Mouse (Mus musculus) MEL (cell line): ENCODE results near the gene Cables2. TPM values are rescaled to one million over a fixed set of nuclear protein-coding genes. Genes with fewer than 3 reads are reported as not detected.
"Not testable (repeated sequence)": the region's sequence is repeated elsewhere in the genome, so short reads cannot be mapped to it uniquely, and the experiment has no call there.

Experiments used
- DNase-seq: peaks from one replicate; pipeline ENCODE4 v3.0.0; 2011; ENCODE audit warnings: low read depth, low spot score
- H3K27ac ChIP-seq: 2 replicates; pipeline ENCODE4 v1.5.1; 2012; ENCODE audit warnings: low read depth, mild to moderate bottlenecking, control low read depth, low read length, moderate library complexity; ENCODE audit not compliant: control insufficient read depth
- H3K27me3 ChIP-seq, 2 experiments: fragments of 150-350 bp in 1 of 2; sonication (generic) in 1 of 2; 2 replicates each; pipeline ENCODE4 v1.6.1; 2012; ENCODE audit warnings: low read length in 2 of 2, mild to moderate bottlenecking in 2 of 2, improper control_type of control experiment in 1 of 2, moderate library complexity in 1 of 2; ENCODE audit not compliant: insufficient read depth in 2 of 2, control insufficient read depth in 1 of 2
- H3K36me3 ChIP-seq, 2 experiments: 2 replicates each; pipeline ENCODE4 v1.6.1; 2012 to 2014; ENCODE audit warnings: low read length in 2 of 2, improper control_type of control experiment in 1 of 2, inconsistent platforms in 1 of 2, mild to moderate bottlenecking in 1 of 2; ENCODE audit not compliant: insufficient read depth in 2 of 2, control insufficient read depth in 1 of 2
- H3K4me1 ChIP-seq, 2 experiments: fragments of 150-350 bp in 1 of 2; sonication (generic) in 1 of 2; 2 replicates each; pipeline ENCODE4 v1.6.1; 2012; ENCODE audit warnings: low read length in 2 of 2, improper control_type of control experiment in 1 of 2, mild to moderate bottlenecking in 1 of 2; ENCODE audit not compliant: insufficient read depth in 2 of 2, control insufficient read depth in 1 of 2
- H3K4me3 ChIP-seq, 2 experiments: fragments of 150-350 bp in 1 of 2; sonication (generic) in 1 of 2; 2 replicates each; pipeline ENCODE4 v1.5.1; 2012; ENCODE audit warnings: low read depth in 2 of 2, low read length in 2 of 2, mild to moderate bottlenecking in 2 of 2, moderate library complexity in 2 of 2, control low read depth in 1 of 2, improper control_type of control experiment in 1 of 2; ENCODE audit not compliant: control insufficient read depth in 1 of 2, insufficient read depth in 1 of 2
- H3K79me2 ChIP-seq: 2 replicates; pipeline ENCODE4 v1.6.1; 2012; ENCODE audit warnings: mild to moderate bottlenecking, low read length, moderate library complexity; ENCODE audit not compliant: control insufficient read depth, poor library complexity, insufficient read depth
- H3K9ac ChIP-seq: 2 replicates; pipeline ENCODE4 v1.6.1; 2012; ENCODE audit warnings: low read depth, mild to moderate bottlenecking, control low read depth, low read length, moderate library complexity; ENCODE audit not compliant: control insufficient read depth, poor library complexity, severe bottlenecking
- H3K9me3 ChIP-seq: fragments of 150-350 bp; sonication (generic); replicated peaks from 2 replicates; pipeline ENCODE4 v1.6.1; 2012; ENCODE audit warnings: mild to moderate bottlenecking, low read length, improper control_type of control experiment, moderate library complexity; ENCODE audit not compliant: insufficient read depth
- CHD1 ChIP-seq: IDR thresholded peaks from 2 replicates; pipeline ENCODE4 v1.6.1; 2012; ENCODE audit warnings: low read depth, mild to moderate bottlenecking, inconsistent platforms, low read length, improper control_type of control experiment
- ELF1 ChIP-seq: IDR thresholded peaks from 2 replicates; pipeline ENCODE4 v1.6.1; 2014; ENCODE audit warnings: low read depth, mild to moderate bottlenecking, inconsistent platforms, low read length, improper control_type of control experiment, moderate library complexity
- GATA1 ChIP-seq: IDR thresholded peaks from 2 replicates; pipeline ENCODE4 v1.6.1; 2011; ENCODE audit warnings: low read depth, low read length, improper control_type of control experiment
- MAX ChIP-seq: IDR thresholded peaks from 2 replicates; pipeline ENCODE4 v1.6.1; 2011; ENCODE audit warnings: low read length, improper control_type of control experiment
- POLR2A ChIP-seq, 2 experiments: IDR thresholded peaks; 2 replicates each; pipeline ENCODE4 v1.6.1; 2011 to 2012; ENCODE audit warnings: low read length in 2 of 2, mild to moderate bottlenecking in 2 of 2, control low read depth in 1 of 2, improper control_type of control experiment in 1 of 2, low read depth in 1 of 2, moderate library complexity in 1 of 2; ENCODE audit not compliant: control insufficient read depth in 1 of 2, insufficient read depth in 1 of 2, poor library complexity in 1 of 2
- POLR2AphosphoS2 ChIP-seq: IDR thresholded peaks from 2 replicates; pipeline ENCODE4 v1.6.1; 2011; ENCODE audit warnings: low read length, improper control_type of control experiment
- RAD21 ChIP-seq: IDR thresholded peaks from 2 replicates; pipeline ENCODE4 v1.6.1; 2011; ENCODE audit warnings: mild to moderate bottlenecking, low read depth, low read length, improper control_type of control experiment
- SIN3A ChIP-seq: IDR thresholded peaks from 2 replicates; pipeline ENCODE4 v1.6.1; 2012; ENCODE audit warnings: low read length, improper control_type of control experiment, inconsistent platforms
- TAL1 ChIP-seq: IDR thresholded peaks from 2 replicates; pipeline ENCODE4 v1.6.1; 2012; ENCODE audit warnings: mild to moderate bottlenecking, inconsistent platforms, low read length, moderate library complexity, mixed read lengths
- TBP ChIP-seq: IDR thresholded peaks from 2 replicates; pipeline ENCODE4 v1.8.0; 2011; ENCODE audit warnings: low read depth, low read length, improper control_type of control experiment
- UBTF ChIP-seq: IDR thresholded peaks from 2 replicates; pipeline ENCODE4 v1.6.1; 2012; ENCODE audit warnings: low read depth, mild to moderate bottlenecking, inconsistent platforms, low read length, improper control_type of control experiment, moderate library complexity, borderline replicate concordance; ENCODE audit not compliant: insufficient read depth
- ZMIZ1 ChIP-seq: IDR thresholded peaks from 2 replicates; pipeline ENCODE4 v1.6.1; 2012; ENCODE audit warnings: low read depth, mild to moderate bottlenecking, inconsistent platforms, low read length, improper control_type of control experiment, moderate library complexity
- polyA plus RNA-seq, 2 experiments: library from polyadenylated mRNA; stranded (reverse) in 1 of 2; unstranded in 1 of 2; fragments of >175 nt in 1 of 2; fragments of >200 nt in 1 of 2; gene quantifications; 2 replicates each; pipeline versions ENCODE4 v1.2.1 to v1.2.4; 2012; ENCODE audit warnings: low replicate concordance in 2 of 2, low read depth in 1 of 2; ENCODE audit not compliant: insufficient read length in 2 of 2, insufficient read depth in 1 of 2, missing spikeins in 1 of 2
- total RNA-seq: library from RNA; depleted of rRNA; stranded (reverse); fragments of 300-350 nt; gene quantifications from 2 replicates; pipeline ENCODE4 v1.2.3, GENCODE M21; 2012

Gene Cables2
- total and polyA plus RNA-seq, 3 experiments = 10.7 to 16.7 TPM; not detected in 1

DNA sequence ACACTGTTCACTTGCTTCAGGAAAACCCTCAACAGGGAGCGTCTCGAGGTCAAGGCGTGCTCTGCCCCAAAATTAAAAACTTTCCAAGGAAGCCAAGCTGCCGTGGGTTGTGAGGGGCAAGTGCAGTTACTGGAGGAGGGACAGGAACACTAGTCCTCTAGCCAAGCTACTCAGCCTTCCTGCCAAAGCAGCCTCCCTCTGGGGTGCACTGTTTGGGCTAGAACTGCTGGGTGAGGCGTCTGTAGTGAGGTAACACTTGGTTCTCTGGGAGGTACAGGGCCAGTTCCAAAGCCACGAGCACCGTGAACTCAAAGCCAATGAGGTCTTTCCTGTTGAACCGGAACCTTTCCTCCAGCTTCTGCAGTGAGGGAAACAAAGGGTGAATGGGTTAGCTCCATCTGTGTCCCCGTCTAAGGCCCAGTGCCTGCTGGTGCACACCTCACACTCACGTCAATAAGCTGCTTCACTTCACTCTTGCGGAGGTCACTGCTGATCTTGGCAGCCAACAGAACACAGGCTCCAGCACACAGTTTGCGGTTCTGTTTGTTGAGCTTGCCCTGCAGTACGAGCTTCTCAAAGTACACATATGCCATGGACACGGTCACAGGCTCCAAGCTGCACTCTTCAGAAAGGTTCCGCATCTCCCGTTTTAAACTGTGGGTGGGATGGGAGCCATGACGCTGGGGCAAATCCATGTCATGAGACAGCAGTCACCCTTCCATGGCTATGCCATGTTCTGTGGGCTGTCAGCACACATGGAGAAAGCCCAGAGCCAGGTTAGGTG lies 13.3 kb downstream of the Cables2 start:
- H3K4me3 ChIP-seq, H3K9ac ChIP-seq, H3K9me3 ChIP-seq, H3K27me3 ChIP-seq: not testable (repeated sequence)
- Histone ChIP-seq H3K79me2 (peaks cover 18% of the 10 kb centered on the region), H3K4me1 (peaks cover 0 to 10% of the 10 kb centered on the region in 2 experiments; a peak in 2 of 4 replicates)
- DNase-seq = peak; percentile 49
- TF ChIP-seq SIN3A (0 out of 2 replicates have a peak, but pooled peaks have one; percentile 13), POLR2AphosphoS2 (0 out of 2 replicates have a peak, but pooled peaks have one; percentile 61)
- TF ChIP-seq, all 39 proteins: peak for 2; not testable (repeated sequence) for 37
- peaks cover 6 to 17% of the 10 kb centered on the region in 2 experiments for H3K36me3 ChIP-seq
- not testable (repeated sequence) for H3K27ac ChIP-seq

DNA sequence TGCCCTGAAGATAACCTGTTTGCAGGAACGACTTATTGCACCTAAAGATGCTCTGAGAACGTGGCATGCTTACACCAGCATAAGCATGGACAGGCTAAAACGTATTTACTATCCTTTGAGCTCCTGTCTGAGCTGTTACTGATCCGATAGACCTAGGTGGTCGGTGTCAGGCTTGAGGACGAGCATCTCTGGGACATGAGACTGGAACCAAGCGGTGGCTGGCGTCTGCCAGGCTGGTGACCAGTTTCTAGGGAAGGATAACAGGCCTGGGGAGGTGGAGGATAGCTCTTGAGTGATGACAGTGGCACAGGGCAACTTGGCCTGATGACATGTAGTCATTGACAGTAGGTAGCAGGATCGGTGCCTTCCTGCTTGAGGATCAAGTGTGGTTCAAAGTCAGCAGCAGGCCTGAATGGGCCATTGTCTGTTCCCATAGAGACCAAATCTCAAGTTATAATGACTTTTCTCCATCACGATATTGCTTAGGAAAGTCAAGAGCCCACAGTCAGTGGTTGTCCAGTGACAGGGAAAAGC lies 14.3 kb downstream of the Cables2 start:
- Histone ChIP-seq H3K27ac (peak overlapping the region; percentile 9), H3K9ac (peak overlapping the region; percentile 92), H3K36me3 (peaks cover 6 to 17% of the 10 kb centered on the region in 2 experiments), H3K4me1 (peaks cover 0 to 11% of the 10 kb centered on the region in 2 experiments; a peak in 2 of 4 replicates), H3K79me2 (peaks cover 18% of the 10 kb centered on the region)
- not testable (repeated sequence) for H3K27me3 ChIP-seq, H3K9me3 ChIP-seq, H3K4me3 ChIP-seq
- peak; percentile 41 for DNase-seq
- TF ChIP-seq POLR2AphosphoS2 (peak; percentile 94), POLR2A (IDR thresholded peaks at IDR 0.05; ENCODE audit: control insufficient read depth in 1 of 2, insufficient read depth in 1 of 2, low read depth in 1 of 2, low read length in 2 of 2, poor library complexity in 1 of 2) (peak in 1 of 2 experiments; percentile 58; a peak in 1 of 4 replicates), ZMIZ1 (0 out of 2 replicates have a peak, but pooled peaks have one; percentile 37)

DNA sequence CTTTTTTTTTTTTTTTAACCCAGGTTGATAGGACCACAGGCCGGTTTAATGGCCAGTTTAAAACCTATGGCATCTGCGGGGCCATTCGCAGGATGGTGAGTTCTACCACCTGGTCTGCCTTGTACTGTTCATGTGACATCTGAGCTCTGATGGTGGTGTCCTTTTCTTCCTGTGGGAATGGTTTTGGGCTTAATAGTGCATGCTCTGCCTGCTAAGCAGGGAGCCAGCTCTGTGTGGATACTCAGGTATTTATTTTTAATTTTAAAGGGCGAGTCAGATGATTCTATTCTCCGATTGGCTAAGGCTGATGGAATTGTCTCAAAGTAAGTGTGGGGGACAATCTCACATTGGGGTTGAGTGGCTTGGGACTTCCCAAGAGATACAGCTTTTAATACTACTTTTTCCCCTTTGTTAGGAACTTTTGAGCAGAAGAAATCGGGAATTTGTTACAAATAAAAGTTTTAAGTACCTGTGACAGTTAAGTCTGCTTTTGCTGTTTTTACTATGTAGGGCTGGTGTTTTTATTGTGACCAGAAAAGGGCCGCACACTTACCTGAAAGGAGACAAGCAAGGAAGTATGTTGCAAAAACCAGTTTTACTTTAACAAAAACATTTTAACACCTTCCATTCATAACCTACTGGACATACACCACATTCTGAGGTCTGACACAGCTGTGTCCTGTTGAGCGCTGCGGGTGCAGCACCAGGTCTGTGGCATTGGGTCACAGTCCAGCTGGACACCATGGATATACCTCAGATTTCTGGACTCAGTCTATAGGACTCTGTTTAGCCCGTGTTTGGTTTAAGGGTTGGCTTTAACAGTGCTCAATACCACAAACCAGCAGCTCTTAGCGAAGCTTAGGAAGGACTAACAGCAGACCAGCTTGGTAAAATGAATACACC lies 15.1 kb downstream of the Cables2 start:
- Histone ChIP-seq H3K36me3 (peaks cover 6 to 17% of the 10 kb centered on the region in 2 experiments), H3K9me3 (no peaks in the 10 kb centered on the region), H3K4me3 (peak overlapping the region; percentile 65 to 84), H3K27me3 (no peaks in the 10 kb centered on the region), H3K9ac (peak overlapping the region; percentile 92), H3K79me2 (peaks cover 18% of the 10 kb centered on the region), H3K4me1 (peaks cover 0 to 11% of the 10 kb centered on the region in 2 experiments; a peak in 2 of 4 replicates), H3K27ac (peak overlapping the region; percentile 68)
- TF ChIP-seq RAD21 (no peak), CHD1 (peak; percentile 97), MAX (peak; percentile 40; the same call in 1 of the 2 replicates), GATA1 (no peak), TAL1 (no peak), ELF1 (no peak), UBTF (no peak), TBP (0 out of 2 replicates have a peak, but pooled peaks have one; percentile 8)
- no peak for DNase-seq
